Mouse (Mus musculus): Measurements from ENCODE around the gene Oxgr1.
"Not testable (repeated sequence)": the region's sequence is repeated elsewhere in the genome, so short reads cannot be mapped to it uniquely, and the experiment has no call there.

The Oxgr1 gene

DNA sequence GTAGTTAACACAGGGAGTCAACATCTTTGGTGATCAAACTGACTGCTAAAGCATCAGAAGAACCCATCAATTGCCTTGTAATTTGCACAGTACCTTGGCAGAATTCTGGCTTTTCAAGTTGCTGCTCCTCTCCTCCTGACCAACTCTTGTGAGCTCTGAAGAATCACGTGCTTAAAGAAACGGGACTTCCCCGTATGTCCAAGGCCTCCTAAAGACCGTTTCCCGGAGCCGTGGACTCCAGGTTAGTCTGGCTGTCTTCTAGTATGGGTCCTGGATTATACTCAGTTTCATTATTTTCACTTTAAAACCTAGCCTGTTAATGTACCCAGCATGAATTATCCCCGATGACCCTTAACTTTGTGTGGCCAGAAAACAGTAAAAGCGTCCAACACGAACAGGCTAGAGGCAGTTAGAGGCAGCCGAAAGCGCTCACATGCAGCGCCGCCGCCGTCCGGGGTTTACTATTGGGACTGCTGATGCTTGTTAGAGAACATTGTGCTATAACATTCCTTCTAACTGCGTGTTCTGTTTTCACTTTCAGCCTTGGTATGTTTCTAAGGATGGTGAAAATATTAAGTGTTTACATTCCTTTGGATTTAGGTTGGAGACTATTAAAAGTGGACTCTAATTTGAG, at the start of gene Oxgr1:
TSS of gene Oxgr1 (minus strand) at position 249 of the 634 bp plus-strand sequence.
- DNase-seq: no peak

DNA sequence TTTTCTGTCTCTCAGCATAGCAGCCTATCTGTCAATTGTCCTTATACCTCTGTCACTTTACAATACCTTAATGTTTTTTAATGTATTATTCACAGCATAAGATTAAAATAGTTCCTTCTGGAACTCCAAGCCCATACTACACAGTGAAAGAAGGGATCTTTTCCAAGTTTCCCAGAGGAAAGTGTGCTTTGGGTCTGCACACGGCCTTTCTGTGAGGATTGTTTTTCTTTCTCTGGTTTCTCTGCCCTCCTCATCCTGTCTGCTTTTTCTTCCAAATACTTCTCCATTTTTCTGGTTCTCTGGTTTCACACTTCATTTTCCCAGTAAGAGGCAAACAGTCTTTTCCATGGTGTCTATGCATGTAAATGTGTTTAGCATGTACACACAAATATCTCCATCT, 48.2 kb upstream of the Oxgr1 start:
- no peak for DNase-seq

DNA sequence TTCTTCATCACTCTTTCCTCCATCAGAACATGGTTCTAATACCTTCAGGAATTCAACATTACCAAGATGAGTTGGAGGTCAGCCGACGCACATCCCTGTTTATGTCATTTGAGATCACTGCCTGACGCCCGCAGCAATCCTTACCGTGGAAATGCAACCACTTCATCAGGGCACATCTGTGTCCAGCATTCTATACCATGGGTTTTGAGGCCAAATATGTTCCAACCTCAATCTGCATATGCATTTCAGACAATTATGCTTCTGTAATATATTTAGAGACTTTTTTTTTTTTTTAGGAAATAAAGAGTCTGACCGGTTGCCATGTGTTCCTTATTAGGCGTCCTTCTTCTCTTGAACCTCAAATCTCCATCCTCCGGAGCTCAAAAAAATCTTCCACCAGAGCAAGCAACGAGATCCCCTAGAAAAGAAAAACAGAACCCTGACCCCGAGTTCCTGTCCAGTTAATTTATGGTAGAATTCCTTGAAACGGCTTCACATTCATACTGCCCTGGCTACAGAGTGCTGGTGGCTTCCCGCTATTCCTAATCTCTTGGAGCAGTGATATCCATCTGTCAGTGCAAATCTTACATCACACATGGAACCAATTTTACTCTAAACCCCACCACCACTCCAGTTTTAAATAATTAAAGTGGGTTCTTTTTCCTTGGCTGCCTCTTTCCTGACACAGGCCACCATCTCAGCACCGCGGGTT, 47.6 kb upstream of the Oxgr1 start:
- no peak for DNase-seq

DNA sequence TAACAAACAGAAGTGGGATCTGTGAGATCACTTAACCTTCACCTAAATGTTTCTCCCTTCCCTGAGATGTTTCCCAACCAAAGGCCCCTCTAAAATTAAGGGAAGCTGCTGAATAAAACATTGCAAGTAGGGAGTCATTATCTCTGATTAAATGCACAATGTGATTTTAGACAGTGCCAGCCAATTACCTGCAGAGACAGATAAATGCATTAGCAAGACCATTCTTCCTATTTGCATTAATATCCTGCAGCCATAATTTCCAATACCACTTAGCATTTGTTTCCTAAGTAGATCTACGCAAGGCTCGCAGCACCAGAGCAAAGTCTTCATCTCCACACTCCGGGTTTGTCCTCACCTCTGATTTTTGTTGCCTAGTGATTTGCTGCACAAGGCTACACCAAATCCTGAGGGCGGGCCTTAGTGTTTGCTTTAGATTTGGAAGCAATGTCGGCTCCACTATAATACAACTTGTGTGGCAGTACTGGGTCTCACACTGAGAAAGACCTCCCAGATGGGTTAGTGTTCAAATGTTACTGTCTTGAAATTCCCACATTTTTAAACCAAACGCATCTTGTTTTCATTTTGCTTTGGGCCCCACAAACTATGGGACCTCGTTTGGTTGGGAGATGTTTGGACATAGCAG, 46.9 kb upstream of the Oxgr1 start:
- no peak for DNase-seq

DNA sequence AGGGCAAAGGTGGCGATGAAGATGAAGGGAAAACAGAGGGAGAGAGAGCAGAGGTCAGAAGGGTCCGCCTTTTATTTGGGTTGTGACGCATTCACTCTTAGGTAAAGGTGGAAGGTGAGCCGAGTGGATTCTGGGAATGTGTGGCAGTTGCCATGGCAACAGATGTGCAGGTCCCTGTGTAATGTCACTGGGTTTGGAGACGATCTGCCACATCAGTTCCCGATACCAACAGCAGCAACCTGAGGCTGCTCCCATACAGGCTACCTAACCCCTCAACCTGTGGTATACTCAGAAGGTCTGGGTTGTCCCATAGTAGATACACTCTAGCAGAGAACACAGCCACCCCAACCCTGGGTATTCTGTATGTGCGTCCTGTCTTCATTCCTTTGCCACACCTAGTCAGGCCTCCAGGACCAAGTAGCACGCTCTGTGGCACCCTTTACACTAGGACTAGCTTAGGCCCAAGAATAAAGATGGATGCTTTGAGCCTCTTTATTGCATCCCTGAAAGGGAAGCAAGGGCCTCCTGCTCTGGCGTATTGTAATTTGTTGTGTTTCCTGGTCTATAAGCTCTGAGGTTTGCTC, 41.9 kb upstream of the Oxgr1 start:
- DNase-seq: no peak

DNA sequence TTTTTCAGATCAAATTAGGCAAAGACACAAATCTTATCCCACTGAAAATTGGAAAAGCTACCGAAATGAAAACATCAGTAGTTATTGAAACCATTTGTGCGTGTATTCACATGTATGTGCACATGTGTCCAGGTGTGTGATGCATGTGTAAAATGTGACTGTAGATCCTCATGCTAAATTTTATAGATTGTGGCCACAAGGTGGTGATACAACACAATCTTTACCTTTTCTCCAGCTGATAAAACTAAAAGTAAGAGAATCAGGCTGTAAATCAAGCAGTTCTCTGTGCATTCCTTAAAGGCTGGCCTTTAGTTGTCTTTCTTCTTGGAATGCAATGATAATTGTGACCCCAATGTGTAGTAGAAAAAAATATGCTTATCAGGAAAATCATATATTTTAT, 34.0 kb upstream of the Oxgr1 start:
- no peak for DNase-seq

DNA sequence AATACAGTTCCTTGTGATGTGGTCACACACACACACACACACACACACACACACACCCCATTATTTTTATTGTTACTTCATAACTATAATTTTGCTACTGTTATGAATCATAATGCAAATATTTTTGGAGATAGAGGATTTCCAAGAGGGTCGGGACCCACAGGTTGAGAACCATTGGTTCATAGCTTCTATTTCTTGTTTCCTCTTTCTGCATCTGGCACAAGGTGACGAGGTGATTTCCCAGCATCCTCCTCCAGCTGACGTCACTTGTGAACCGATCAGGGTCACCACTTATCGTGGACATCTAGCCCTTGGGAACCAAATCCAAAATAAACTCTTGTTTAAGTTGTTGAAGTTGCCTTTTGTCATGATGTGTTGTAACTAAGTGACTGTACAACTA, 33.5 kb upstream of the Oxgr1 start:
- no peak for DNase-seq

DNA sequence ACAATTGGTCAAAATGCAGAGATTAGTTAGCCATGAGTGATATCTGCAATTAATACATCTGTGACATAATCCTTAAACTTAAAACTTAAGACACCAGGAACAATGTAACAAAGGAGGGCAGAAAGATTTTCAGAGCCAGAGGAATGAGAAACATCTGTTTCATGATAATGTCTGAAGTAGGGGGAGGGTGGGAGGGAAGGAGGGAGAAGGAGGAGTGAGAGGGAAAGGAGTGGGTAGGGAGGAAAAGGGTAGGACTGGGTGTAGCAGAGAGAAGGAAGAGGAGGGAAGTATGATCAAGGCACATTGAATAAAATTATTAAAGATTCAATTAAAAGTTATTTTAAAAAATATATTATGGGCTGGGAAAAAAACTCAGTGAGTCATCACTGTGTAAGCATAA, 32.0 kb upstream of the Oxgr1 start:
- DNase-seq: no peak

DNA sequence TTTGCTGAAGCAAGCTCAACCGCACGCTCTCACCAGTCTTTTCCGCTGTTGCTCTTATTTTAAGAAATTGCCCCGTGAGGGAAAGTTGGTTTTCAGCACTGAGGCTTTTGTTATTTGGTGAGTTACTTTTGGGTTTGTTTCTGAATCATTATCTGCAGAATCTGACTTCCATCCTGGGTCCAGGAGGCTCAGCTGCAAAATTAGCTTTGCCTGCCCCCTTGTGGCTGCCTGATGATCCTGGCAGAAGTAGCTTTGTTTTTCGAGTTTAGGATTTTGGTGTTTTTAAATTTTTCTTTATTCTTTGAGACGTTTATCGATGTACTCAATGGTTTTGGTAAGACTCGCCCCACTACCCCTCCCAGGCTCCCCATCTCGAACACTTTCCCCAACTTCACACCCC, 18.9 kb upstream of the Oxgr1 start:
- DNase-seq: peak; percentile 61 to 72

DNA sequence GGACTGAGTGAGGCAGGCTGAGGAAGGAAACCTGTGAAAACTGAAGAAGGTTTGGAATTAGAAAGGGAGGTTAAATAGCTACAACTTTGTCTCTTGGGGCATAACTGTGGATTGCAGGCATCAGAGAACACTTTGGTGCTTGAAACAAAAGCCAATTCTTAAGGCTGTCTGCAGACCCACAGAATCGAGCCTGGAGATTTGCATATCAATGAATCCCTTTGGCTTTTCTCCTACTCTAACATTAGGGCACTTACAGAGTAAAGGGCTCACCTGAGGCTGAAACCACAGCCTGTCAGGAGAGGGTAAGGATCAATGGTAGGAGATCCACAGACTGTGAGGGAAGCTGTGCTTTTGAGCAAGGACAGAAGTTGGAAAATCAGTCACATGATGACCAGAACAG, 8.8 kb downstream of the Oxgr1 start:
- DNase-seq: no peak

DNA sequence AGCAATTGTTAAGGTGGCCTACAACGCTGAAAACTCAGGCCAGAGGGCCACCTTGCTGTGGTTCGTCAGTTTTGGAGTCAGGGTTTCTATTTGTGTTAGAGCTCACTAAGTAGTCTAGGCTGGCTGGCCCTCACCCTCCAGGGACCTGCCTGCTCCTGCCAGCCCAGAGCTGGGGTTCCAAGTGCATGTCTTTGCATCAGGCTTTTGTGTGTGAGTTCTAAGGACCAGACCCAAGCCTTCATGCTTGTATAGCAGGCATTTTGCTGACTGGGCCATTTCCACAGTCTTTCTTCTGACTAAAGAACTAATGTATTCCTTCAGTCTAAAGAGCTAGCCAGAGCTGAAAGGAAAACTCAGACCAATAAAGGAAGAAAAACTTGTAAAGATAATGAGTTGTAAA, 22.3 kb downstream of the Oxgr1 start:
- DNase-seq: no peak

DNA sequence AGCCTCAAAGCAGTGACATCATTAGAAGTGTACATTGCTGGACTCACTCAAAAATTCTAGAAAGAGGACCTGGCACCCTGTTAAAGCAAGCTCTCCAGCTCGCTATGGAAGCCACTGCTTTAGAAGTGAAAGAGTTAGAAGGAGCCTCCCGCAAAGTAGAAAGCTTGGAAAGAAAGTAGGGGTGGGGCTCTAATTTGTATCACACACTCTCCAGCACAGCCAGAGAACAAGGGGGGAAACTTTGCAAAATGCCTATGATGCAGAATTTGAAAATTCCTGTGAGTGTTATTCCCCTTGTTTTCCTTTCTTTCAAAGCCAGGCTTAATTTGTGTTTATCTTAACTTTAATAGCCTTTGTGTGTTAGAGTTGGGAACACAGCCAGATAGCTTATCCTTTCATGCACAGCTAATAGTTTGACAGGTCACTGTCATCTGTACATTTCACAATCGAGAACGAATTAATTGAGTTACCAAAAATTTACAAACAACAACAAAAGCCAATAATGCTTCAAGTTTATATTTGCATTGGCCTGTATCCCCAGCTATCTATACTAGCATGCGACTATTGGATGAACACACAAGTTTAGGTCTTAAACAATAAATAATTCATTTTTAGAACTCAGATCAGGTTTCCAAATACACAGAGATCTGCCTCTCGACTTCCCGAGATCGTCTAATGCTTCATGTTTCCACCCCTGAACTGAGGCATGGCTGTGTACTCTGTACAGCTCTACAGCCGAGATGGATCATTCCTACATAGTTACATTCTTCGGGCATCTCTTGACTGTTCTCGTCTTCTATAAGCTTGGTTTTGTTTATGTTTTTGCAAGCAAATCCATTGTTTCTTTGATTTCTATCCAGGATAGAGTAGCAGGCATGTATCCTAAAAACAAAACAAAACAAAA, 32.0 kb downstream of the Oxgr1 start:
- DNase-seq: no peak

DNA sequence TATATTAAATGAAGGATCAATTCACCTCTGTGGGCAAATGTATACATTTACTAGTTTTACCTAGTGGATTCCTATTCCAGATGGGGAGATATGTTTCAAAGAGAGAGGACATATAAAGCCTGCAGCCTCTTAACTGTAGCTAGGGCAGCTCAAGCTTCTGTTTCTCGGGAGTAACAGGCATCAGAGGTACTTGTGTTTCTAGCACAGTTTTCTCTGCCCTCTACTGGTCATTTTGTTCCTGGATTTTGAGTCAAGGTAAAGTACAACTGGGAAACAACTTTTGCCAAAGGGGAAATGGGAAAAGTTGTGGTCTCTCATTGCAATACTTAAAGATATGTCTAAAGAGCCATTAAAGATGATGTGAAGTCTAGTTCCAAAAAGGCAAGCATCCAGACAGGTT, 37.1 kb downstream of the Oxgr1 start:
- no peak for DNase-seq

DNA sequence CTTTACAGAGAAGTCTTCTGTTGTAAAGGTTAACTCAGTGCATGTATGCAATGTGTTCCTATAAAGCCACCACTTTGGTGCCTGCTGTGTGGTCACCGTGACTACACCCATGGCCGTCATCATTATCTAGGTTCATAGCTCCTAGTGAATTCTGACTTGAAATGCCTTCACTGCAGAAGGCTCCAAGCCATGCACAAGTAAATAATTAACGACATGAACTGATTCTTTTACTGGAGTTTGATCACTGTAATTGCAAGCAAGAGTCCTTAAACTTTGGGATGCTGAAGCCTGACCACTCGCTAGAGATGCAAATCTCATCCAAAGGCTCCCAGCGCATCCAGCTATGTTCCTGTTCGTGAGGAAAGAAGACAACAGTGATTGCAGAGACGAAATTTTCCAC, 38.6 kb downstream of the Oxgr1 start:
- no peak for DNase-seq

DNA sequence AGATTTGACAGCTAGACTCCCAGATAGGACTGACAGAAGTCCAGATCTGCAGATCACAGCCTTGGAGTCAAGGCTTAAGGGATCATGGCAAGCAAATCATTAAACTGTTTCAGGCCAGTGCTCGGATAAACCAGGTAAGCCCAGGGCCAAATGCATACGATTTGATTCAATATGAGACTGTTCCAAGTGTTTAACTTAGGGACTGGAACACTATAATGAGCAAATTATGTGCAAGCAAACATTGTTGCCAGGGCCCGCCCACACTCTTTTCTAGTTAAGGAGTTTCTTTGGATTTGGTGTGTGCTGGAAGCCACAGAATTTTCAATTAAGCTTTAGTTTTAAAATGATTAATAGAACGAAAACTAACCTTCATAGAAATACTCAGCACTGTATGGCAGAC, 39.6 kb downstream of the Oxgr1 start:
- DNase-seq: no peak

DNA sequence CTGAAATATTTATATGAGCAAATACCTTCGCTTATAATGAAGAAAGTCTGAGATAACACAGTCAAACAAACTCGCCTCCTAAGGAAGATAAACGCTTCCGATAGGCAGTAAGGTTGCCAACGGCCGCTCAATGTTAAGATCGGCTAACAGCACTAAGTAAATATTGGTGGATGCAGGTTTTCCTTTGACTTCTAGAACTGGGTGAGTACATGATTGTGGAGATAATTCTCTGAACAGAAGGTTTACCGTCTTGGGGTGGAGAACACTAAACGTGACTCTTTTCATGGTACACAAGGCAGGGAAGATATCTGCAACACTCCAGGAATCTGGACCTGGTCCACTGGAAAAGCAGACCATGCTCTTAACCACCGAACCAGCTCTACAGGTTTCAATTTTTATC, 52.6 kb downstream of the Oxgr1 start:
- peak in 1 of 2 experiments; percentile 5 for DNase-seq

DNA sequence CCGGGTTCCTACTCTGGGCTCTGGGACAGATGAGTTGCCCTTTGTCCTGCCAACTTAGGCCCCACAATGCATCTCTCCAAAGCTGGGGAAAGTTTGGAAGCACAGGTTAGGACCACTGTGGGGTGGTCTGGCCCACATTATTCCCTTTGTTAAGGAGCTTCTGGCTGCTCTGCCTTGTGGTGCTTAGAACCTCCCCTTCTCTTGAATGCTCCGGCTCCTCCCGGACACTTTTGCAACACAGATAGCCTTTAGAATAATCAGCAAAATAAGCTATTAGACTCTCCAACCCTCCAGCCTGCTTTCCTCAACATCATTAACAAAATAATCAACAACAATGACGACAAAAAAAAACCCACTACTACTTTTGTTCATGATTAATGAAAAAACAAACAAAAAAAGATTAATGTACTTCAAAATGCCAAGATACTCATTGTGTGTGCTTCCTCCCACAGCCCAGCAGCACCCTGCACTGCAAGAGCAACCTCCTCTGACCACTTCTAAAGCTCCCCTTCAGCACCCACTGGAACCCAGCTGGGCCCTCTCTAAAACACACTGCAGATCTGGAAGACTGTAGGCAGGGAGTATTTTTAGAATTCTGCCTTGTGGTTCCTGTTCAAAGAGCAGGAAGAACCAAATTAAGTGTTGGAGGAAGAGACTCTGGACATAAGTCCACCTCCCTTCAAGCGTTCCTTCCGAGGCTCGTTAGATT, 53.1 kb downstream of the Oxgr1 start:
- DNase-seq: peak; percentile 62 to 86

DNA sequence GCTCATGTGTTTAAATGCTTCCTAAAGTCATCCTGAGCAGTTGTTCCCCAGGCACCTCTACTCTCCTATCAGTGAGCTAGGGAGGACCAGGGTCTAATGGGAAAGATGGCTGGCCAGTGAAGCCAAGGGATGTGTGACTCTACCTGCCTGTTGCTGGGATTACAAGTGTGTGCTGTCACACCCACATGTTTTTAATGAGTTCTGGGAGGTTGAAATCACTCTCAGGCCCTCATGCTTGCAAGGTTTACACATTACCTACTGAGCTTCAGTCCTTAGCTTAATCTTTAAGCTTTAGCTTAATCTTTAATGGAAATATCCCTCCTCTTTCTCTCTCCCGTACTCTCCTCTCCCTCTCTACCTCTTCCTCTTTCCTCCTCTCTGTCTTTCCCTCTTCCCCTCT, 55.0 kb downstream of the Oxgr1 start:
- no peak for DNase-seq

DNA sequence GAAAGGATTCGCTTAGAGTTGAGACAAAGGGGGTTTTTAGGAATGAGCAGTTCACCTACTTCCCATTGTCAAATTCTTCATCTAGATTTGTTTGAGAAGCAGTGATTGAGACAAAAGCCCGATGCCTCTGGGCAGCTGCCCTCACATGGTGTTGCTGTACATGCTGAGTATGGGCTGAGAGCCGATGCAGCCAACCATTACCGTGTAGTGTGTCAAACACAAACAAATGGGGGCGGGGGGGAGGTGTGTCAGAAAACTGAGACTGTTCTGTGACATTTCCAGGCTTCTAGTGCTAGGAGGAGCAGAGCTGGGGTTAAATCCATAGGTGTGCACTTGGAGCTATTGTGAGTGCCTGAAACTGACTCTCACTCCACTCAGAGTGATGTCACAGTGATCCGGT, 55.5 kb downstream of the Oxgr1 start:
- DNase-seq: no peak

DNA sequence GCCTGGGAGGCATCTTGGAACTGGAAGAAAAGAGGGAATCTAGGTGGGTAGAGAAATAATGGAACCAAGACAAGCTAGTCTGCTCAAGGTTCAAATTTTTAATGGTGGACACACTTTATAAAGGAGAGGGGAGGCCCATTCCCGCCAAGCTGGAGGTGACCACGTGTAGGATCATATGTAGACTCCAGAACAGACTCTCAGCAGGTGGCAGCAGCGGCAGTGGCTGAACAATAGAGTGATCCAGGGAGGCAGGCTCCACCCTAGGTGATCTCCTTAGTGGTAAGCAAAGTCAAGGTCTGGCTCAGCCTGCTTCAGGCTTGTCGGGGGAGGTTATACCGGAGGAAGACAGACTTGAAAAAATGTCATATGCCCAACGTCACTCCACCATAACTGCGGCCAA, 55.9 kb downstream of the Oxgr1 start:
- DNase-seq: not testable (repeated sequence)

DNA sequence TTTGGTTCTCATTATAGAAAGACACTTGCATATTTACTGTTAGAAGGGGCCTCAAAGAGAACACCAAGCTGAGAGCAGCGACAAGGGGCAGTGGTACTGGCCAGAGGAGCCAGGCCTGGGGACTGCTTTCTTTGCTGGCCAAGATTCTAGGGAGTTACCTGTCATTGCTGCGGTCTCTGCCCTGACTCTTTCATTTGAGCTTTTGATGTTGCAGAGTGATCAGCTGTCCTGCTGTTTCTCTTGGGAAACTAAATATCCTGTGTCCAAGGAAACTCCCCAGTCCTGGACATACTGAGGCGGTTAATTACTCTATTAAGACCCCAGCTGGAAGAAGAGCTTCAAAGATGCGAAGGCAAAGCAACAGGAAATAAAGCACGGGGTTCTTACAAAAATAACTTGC, 60.9 kb downstream of the Oxgr1 start:
- no peak for DNase-seq

DNA sequence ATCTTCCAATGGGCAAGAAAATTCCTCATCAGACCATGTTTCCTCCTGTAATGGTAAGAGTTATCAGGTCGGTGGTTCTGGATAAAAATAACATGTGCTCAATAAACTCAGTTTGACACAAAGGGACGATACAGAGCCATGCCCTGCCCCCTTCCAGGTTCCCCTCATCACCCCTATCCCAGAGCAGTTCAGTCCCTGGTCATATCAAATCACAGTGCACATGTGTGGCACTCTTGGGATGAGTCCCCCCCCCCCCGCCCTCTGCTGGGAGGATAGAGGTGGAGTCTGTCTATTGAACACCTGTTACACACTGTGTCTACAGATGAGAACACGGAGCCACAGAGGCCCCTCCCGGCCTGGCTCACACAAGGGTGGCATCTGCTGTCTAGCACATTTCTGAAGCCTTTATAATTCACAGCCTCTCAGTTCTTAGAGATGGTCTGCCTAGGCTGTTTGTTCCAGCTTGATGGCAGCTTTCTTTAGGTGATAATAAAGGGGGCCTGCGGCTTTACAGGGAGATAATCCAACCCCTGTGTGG, 61.5 kb downstream of the Oxgr1 start:
- DNase-seq: no peak
